Mouse (Mus musculus): ENCODE data around the gene Tgm7.
A peak's percentile ranks its signal among the peaks of the same experiment; 100 is the strongest.

Tgm7 gene

DNA sequence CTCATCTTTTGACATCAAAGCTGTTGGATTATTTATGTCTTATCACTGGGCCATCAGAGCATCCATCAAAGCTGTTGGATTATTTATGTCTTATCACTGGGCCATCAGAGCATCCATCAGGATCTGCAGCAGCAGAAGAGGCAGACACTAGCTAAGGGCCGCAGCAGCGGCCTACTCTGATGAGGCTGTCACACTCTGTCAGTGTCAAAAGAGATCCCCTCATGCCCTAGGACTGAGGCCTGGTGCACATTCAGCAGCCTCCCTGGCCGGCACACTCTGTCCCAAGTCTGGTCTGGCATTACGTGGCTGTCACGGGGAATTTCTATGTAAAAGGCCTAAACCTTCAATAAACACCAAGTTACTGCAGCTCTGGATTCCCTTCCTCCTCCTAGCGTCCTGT, 40.1 kb downstream of the Tgm7 start:
- DNase-seq: no peak

DNA sequence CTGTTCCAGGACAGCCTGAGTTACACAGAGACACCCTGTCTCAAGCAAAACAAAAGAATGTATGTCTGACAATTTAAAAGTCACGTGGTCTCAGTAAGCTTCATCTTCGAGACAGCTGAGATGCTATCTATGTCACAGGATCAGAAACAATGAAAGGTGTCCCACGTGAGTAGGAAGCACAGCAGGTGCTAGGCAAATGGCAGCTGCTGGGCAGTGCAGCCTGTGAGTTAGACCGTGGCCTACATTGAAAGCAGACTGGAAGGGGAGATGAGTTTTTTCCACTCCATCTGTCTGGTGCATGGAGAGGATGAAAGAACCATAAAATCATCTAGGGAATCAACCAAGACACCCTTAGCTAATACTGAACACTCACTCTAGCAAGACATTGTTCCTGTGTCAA, 42.5 kb downstream of the Tgm7 start:
- DNase-seq: peak; percentile 52

DNA sequence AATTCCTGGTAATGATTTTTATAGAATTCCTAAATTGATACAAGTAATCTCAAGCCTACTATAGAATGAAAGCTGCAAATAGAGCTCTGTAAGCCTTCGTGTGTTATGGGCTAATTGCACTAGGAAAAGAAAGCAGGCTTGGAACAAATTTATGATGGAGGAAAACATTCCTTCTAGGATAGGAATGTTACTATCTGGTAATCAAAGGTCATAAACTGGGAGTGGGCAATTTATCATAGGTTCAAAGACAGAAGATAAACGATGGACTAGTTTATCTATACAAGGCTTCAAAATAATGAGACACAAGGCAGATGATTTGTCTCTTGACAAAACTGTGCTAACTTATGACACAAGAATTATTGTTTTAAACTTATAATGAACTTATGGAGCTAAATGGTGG, 48.3 kb downstream of the Tgm7 start:
- no peak for DNase-seq

DNA sequence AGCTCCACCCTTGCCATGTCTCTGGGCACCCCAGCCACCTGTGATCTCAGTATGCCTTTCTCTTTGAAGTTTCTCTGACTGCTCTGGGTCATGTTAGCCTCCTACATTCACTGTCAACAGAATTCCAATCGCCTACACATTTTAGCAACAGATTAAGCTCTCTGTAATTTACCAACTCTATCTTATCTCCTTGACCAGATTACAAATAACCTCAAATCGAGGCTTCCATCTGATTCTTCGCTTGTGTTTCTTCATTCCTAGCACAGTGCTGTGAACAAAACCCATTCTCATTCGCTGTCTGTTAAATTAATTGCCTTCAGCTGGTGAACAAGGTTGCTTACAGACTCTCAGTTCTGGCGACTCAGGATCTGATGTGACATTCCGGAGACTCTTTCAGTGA, 51.6 kb downstream of the Tgm7 start:
- DNase-seq: no peak

DNA sequence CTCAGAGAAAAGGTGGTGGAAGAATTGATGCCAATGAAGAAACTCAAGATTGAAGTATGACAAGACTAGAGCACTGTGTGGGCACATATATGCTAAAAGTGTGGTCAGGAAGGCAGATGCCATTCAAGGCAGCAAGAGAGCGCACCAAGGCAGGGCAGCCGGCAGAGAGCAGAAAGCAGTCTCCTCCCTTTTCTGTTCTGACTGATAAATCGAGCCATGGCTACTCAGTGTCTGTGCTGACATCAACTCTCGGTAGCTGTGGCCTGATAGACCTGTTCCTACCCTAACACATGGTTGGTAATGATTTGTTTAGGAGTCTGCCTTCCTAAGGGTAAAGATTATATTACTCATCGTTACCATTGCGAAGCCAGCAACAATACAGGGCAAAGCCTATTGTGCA, 53.7 kb downstream of the Tgm7 start:
- DNase-seq: no peak

DNA sequence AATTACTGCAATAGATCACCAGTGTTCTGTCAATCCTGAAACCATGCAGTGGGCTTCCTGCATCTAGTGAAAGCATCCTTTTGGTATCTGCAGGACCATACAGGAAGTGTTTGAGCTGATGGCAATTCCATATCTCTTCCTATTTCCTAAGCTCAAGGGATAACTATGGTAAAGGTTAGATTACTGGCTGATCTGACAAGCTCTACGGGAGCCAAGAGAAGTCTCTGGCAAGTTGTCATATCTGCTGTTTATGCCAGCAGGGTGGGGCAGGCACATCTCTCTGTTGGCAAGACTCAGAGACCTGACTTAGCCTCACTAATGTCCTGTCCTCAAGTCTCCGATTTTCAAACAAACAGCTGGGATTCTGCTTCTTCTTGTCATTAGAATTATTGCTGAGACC, 55.5 kb downstream of the Tgm7 start:
- no peak for DNase-seq

DNA sequence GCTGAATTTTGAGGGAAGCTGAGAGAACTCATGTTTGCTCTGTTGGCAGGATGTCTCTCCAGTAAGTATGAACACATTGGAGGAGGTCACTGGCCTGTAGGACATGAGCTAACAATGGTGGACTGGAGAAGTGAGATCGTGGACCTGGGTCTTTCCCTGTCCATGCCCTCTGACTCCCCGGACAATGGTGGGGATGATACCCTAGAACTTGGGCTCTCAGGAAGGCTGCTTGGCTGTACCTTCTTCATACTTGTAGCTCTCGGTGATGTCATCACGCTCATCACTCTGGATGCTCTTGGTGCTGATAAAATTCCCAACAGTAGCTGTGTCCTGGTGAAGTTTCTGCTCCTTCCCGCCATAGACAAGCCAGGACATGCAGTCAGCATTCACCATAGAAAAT, 57.4 kb downstream of the Tgm7 start:
- no peak for DNase-seq

DNA sequence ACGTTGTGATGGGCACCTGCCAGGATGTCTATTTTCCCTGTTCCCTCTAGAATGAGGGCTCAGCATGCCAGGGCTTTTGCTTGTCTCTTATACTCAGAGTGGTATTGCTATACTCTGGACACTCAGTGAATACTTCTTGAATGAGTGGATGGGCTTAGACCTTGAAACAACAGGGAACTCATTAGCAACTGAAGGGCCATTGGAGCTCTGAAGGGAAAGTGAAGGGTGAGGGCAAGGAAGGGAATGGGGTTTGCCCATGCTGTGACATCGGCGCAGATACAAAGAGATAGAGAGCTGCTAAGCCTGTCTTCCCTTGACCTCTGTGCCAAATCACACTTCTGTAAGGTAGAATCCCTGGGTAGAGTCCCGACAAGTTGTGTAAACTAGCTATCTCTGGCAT, 63.9 kb downstream of the Tgm7 start:
- DNase-seq: no peak

Data from thymus, postnatal 14 days (tissue).